Mouse (Mus musculus) liver, embryonic 16.5 days (tissue): Measurements from ENCODE around the gene Chad. TPM values are rescaled to one million over a fixed set of nuclear protein-coding genes. Genes with fewer than 3 reads are reported as not detected.

Source experiments
- ATAC-seq: fragments of 200-750 bp; cut with Nextera tagmentation; 2 replicates; pipeline ENCODE4 v1.8.0; 2017; ENCODE audit warnings: low read depth, mild to moderate bottlenecking, moderate number of reproducible peaks, moderate library complexity
- H3K27ac ChIP-seq: fragments of 300-500 bp; sonication (generic); 2 replicates; pipeline ENCODE4 v1.5.1; 2014; ENCODE audit warnings: mild to moderate bottlenecking, low read length
- H3K27me3 ChIP-seq: fragments of 300-500 bp; sonication (generic); 2 replicates; pipeline ENCODE4 v1.6.1; 2014; ENCODE audit warnings: low read depth, low read length, mixed read lengths; ENCODE audit not compliant: control insufficient read depth, insufficient read depth
- H3K36me3 ChIP-seq: fragments of 300-500 bp; sonication (generic); 2 replicates; pipeline ENCODE4 v1.6.1; 2014; ENCODE audit warnings: mild to moderate bottlenecking; ENCODE audit not compliant: control insufficient read depth, insufficient read depth
- H3K4me1 ChIP-seq: fragments of 300-500 bp; sonication (generic); 2 replicates; pipeline ENCODE4 v1.6.1; 2014; ENCODE audit warnings: low read depth, low read length, mixed read lengths; ENCODE audit not compliant: control insufficient read depth
- H3K4me2 ChIP-seq: fragments of 300-500 bp; sonication (generic); 2 replicates; pipeline ENCODE4 v1.6.1; 2014; ENCODE audit warnings: low read depth, low read length, mixed read lengths
- H3K4me3 ChIP-seq: fragments of 300-500 bp; sonication (generic); 2 replicates; pipeline ENCODE4 v1.5.1; 2014; ENCODE audit warnings: low read depth, mild to moderate bottlenecking, low read length
- H3K9ac ChIP-seq: fragments of 300-500 bp; sonication (generic); 2 replicates; pipeline ENCODE4 v1.6.1; 2014; ENCODE audit warnings: low read depth, low read length
- H3K9me3 ChIP-seq: fragments of 300-500 bp; sonication (generic); replicated peaks from 2 replicates; pipeline ENCODE4 v1.6.1; 2016; ENCODE audit warnings: low read length; ENCODE audit not compliant: control insufficient read depth
- WGBS: fragments of 180-500 bp; shearing (Covaris S2); extraction: QIAGEN DNeasy Blood & Tissue Kit; methylation state at CpG from one replicate; pipeline ENCODE4 v1.1.7; 2014; ENCODE audit not compliant: insufficient replicate concordance; 5-methylcytosine and 5-hydroxymethylcytosine counted together
- polyA plus RNA-seq: library from polyadenylated mRNA; unstranded; fragments of >200 nt; fragmentation: Nextera tagmentation; extraction: Ambion mirVana; gene quantifications from 2 replicates; pipeline ENCODE4 v1.2.1, GENCODE M21; 2015

Gene Chad
- polyA plus RNA-seq, 1 experiment from 2014 or later: 0.05 TPM

DNA sequence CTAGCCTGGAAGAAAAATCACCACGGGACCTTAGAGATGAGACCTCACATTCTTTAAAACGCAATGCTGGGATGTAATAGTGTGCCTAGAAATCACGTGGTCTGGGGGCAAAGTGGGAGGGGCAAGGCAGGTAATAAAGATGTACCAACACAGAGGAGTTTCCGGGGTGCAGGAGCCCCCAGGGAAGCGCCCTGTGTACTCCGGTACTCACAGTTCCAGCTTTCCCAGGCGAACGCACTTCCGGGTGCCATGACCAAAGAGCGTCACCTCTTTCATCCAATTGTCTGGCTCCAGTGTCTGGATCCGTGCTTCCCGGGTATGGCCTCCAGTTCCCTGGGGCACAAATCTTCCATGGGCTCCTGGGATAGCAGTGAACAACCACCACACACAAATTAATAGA is 21.5 kb upstream of the Chad start:
- 83% methylated on average over 12 of the region's 12 CpGs for WGBS
- no peak overlapping the region for H3K4me2 ChIP-seq
- no peaks in the 10 kb centered on the region for H3K27me3 ChIP-seq
- H3K9ac ChIP-seq: no peak overlapping the region
- H3K27ac ChIP-seq: no peak overlapping the region
- no peaks in the 10 kb centered on the region; the same call in 1 of the 2 replicates for H3K4me1 ChIP-seq
- no peak overlapping the region for H3K4me3 ChIP-seq
- no peaks in the 10 kb centered on the region for H3K9me3 ChIP-seq
- no peak for ATAC-seq
- no peaks in the 10 kb centered on the region for H3K36me3 ChIP-seq

DNA sequence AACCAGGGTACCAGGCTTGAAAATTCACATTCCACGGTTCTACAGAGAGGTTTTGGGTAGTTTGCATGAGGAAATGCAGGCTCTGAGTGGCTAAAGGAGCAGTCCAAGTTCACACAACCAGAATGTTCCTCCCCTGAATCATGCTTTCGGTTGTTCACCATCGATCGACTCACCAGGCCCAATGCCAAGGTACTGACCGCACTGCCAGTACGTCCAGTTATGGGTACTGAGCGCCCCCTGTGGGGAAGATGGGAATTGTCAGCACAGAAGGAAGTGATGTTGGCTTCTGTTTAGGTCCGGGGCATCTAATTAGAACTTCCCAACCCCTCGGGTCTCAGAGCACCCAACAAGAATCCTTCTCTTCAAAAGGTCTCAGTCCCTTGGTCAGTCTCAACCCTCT is 20.9 kb upstream of the Chad start:
- Histone ChIP-seq H3K4me3 (no peak overlapping the region), H3K4me2 (no peak overlapping the region), H3K27ac (no peak overlapping the region), H3K9ac (no peak overlapping the region), H3K9me3 (no peaks in the 10 kb centered on the region), H3K36me3 (no peaks in the 10 kb centered on the region), H3K4me1 (no peaks in the 10 kb centered on the region; the same call in 1 of the 2 replicates), H3K27me3 (no peaks in the 10 kb centered on the region)
- no peak for ATAC-seq
- 41% methylated on average over 9 of the region's 9 CpGs for WGBS

DNA sequence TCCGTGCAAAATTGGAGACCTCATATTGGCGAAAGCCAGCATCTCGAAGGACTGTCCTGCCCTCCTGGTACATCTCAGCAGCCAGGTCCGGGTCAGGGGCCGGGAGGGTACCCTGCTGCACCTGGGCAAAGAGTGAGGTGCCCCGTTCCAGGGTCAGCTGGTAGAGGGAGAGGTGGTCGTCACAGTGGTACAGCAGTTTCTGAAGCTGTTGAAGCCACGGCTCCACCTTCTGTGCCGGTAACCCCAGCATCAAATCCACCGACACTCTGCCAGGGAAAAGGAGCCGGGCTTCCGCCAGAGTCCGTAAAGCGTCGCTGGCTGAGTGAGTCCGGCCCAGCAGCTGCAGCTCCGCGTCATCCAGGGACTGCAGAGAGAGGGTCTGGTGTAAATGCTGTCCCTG is 20.4 kb upstream of the Chad start:
- ATAC-seq: no peak
- WGBS: 72% methylated on average over 18 of the region's 18 CpGs
- Histone ChIP-seq H3K36me3 (no peaks in the 10 kb centered on the region), H3K27ac (no peak overlapping the region), H3K9ac (no peak overlapping the region), H3K4me3 (no peak overlapping the region), H3K27me3 (no peaks in the 10 kb centered on the region), H3K4me1 (peaks cover 2% of the 10 kb centered on the region), H3K4me2 (no peak overlapping the region), H3K9me3 (no peaks in the 10 kb centered on the region)

DNA sequence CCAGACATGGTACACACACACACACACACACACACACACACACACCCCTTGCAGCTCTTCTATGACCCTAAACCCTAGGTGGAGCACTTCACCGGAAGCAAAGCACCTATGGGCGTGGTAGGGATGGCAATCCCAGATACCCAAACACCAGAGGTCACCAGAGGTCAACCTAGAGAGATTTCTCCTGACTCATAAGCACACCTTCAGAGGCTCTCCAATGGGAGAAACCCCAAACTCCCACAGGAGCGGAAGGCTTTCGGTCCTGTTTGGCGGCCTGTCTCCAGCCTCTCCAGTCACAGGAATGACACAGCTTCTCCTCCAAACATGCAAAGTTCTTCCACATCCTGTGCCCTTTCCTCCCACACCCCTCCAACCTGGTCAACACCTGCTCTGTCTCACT is 18.5 kb upstream of the Chad start:
- 76% methylated on average over 5 of the region's 5 CpGs for WGBS
- no peak overlapping the region for H3K4me2 ChIP-seq
- no peaks in the 10 kb centered on the region for H3K36me3 ChIP-seq
- H3K4me1 ChIP-seq: peaks cover 4% of the 10 kb centered on the region
- H3K9ac ChIP-seq: no peak overlapping the region
- no peak for ATAC-seq
- no peaks in the 10 kb centered on the region for H3K27me3 ChIP-seq
- no peak overlapping the region for H3K27ac ChIP-seq
- H3K4me3 ChIP-seq: no peak overlapping the region
- H3K9me3 ChIP-seq: no peaks in the 10 kb centered on the region

DNA sequence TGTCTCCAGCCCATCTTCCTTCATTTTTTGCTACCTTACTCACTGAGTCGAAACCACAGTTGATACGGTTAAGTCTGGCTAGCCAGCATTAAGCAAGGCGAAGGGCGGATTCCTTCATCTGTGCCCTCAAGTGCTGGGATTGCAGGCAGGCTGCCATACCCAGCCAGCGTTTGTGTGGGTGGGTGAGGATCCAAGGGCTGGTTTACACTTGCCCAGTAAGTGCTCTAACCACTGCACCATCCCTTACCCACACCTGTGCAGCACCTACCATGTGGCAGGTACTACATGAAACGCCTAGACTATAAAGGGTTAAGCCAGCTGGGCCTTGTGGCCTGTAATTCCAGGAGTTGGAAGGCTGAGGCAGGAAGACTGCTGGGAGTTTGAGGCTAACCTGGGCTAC is 17.6 kb upstream of the Chad start:
- Histone ChIP-seq H3K4me1 (peaks cover 4% of the 10 kb centered on the region), H3K4me3 (no peak overlapping the region), H3K27me3 (no peaks in the 10 kb centered on the region), H3K4me2 (no peak overlapping the region), H3K9me3 (no peaks in the 10 kb centered on the region), H3K36me3 (no peaks in the 10 kb centered on the region), H3K9ac (no peak overlapping the region), H3K27ac (no peak overlapping the region)
- 82% methylated on average over 6 of the region's 6 CpGs for WGBS
- no peak for ATAC-seq

DNA sequence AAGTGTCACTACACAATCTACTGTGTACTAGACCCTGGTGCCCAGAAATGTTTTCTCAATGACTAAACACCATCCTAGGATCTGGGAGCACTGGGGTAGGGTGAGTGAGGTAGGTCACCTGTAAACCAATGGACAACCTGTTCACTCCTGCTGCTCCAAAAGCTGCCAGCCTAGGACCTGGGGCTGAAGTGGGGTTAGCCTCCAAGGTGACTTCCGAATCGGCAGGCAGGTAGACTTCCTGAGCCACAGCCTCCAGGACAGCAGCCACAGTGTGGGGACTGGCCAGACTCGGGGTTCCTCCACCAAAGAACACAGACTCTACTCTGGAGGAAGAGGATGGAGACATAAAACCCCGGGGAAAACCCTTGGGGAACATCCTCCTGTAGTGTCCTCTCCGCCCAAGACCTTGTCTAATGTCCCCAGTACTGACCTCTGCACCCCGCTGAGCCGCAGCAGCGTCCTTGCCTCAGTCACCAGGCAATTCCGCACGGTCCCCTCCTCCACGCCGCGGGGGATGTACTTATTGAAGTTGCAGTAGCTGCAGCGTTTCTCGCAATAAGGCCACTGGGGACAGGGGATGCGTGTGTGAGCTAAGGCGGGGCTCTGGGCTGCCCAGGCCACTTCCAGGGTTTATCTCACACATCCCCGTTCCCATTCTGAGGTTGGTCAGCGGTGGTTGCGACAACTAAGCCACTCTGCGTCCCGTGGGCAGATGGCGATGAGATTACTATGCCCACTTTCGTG is 16.6 kb upstream of the Chad start:
- H3K36me3 ChIP-seq: no peaks in the 10 kb centered on the region
- H3K27me3 ChIP-seq: no peaks in the 10 kb centered on the region
- peak overlapping the region; percentile 78 for H3K4me2 ChIP-seq
- H3K9ac ChIP-seq: peak overlapping the region; percentile 71
- H3K9me3 ChIP-seq: no peaks in the 10 kb centered on the region
- WGBS: 8% methylated on average over 24 of the region's 24 CpGs
- no peak; the same call in 1 of the 2 replicates for ATAC-seq
- H3K4me3 ChIP-seq: peak overlapping the region; percentile 73
- H3K4me1 ChIP-seq: peaks cover 4% of the 10 kb centered on the region
- H3K27ac ChIP-seq: no peak overlapping the region

DNA sequence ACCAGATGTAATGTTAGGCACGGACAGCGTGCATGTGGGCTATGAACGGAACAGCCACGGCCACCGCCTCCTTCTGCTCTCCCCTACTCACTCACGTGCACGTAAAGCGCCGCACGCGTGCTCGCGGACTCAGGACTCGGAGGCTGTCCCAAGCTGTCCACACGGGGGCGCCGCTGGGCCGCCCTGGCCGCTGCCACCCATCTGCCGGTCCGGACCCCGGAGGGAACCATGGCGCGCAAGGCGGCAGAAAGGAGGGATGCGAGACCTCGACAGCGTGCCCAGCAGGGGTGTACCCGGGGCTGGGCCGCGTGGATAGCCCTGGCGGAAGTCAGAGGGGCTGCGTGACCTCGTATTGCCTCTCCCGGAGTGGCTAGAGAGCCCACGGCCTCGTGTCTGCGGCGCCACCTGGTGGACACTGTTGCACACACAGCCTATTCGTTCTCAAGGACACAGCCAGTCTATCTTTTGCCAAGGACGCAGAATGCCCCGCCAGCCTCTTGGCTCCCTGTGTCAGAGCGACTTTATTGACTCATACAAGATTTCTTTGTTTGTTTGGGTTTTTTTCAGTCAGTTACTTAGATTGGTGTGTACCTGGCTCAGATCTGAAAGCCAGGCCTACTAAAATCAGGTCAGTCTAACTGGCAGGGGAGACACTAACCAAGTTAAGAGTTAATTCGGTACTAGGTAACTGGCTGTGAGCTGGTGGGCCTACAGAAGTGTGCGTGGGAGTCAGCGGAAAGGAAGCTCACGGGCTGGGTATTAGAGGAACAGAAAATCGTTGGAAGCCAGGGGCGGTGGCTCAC is 15.8 kb upstream of the Chad start, which contains the start of gene Rsad1:
Gene Rsad1, minus strand, starts transcription at position 368 of the 803 bp plus-strand sequence.
- ATAC-seq: peak; percentile 82
- Histone ChIP-seq H3K27ac (0 out of 2 replicates have a peak within 1 kb of the TSS, but pooled peaks have one; percentile 26), H3K4me2 (peak within 1 kb of the TSS; percentile 78), H3K4me1 (peaks cover 4% of the 10 kb centered on the region), H3K9ac (peak within 1 kb of the TSS; percentile 71), H3K36me3 (no peaks in the 10 kb centered on the region), H3K4me3 (peak within 1 kb of the TSS; percentile 73), H3K9me3 (no peaks in the 10 kb centered on the region), H3K27me3 (no peaks in the 10 kb centered on the region)
- 2% methylated on average over 49 of the region's 49 CpGs for WGBS

DNA sequence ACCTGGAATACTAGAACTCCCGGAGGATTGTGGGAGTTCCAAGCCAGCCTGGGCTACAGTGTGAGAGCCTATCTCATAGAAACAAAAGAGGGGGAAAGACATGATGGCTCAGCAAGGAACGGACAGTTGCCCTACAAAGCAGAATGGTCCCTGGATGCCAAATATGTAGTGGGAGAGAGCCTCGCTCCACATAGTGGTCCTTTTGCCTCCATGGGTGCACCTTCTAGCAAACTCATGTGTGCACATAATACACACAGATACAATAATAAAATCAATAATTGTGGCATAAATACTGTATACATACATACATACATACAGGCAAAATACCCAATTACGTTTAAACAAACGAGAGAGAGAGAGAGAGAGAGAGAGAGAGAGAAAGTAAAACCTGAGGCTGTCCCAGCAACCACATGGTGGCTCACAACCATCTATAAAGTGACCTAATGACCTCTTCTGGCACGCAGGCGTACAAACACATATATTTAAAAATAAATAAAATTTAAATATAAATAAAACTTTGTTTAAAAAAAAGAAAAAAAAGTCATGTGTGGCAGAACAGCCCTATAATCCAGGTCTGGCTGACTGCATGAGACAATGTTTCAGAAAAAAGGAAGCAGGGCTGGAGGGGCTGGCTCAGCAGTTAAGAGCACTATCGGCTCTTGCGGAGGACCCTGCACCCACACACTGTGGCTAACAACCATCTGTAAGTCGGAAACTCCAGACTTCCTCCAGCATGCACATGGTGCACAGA is 15.0 kb upstream of the Chad start:
- no peaks in the 10 kb centered on the region for H3K9me3 ChIP-seq
- H3K36me3 ChIP-seq: no peaks in the 10 kb centered on the region
- peaks cover 4% of the 10 kb centered on the region for H3K4me1 ChIP-seq
- no peak overlapping the region for H3K27ac ChIP-seq
- H3K27me3 ChIP-seq: no peaks in the 10 kb centered on the region
- H3K4me3 ChIP-seq: no peak overlapping the region
- WGBS: 31% methylated on average over 10 of the region's 10 CpGs
- no peak for ATAC-seq
- H3K9ac ChIP-seq: no peak overlapping the region
- H3K4me2 ChIP-seq: peak overlapping the region; percentile 78; the same call in 1 of the 2 replicates
